Mouse (Mus musculus) liver, embryonic 14.5 days (tissue): ENCODE measurements around the gene Hcfc2.

Experiments
- CTCF ChIP-seq: IDR thresholded peaks from 2 replicates; pipeline ENCODE4 v1.5.1; 2016; ENCODE audit warnings: antibody characterized with exemption, low read depth, control low read depth
- EP300 ChIP-seq: IDR thresholded peaks from 2 replicates; pipeline ENCODE4 v1.6.1; 2016; ENCODE audit warnings: antibody characterized with exemption, low read depth

GRCm38 (mm10) chr10:82774841-82775240 lies 78.9 kb downstream of the Hcfc2 start:
- TF ChIP-seq CTCF (no peak), EP300 (no peak)
